13 mouse cellular contexts compared by ENCODE assay signal in the genomic region with DNA sequence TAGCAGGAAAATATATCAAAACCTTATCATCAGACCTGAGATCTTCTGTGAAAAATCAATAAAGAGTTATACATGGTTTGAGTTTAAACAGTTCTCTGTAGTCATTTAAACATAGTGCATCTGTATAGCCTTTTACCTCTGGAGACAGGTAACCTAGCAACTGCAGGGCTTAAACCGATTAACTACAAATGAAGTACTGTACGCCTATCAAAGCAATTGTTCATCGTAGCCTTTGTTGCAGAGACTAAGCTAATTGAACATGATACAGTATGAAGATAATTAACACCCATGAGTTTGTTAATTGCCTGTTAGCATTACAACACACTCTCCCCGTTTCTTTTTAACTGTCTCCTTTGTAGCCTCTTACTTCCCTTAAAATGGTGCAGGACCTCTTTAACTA.
DNase-seq lines count a peak whose midpoint lies in the region; ATAC-seq and TF ChIP-seq lines count a peak whose summit lies in the region.
"Had no signal": no experiment of that assay in that cellular context is flagged by ENCODE, and none has a peak within 500 bp of the region (broad histone marks: within the 10 kb centered on the region; RNA-seq: fewer than 3 reads in every experiment).

No protein-coding gene starts in this region.

- H3K27ac ChIP-seq in intestine, embryonic 15.5 days: no peak overlapping the region
- H3K27ac ChIP-seq in intestine, embryonic 16.5 days (ENCODE audit: low read length): no peak overlapping the region
- H3K27ac ChIP-seq in forebrain, postnatal 0 days (ENCODE audit: low read depth, low read length): peak overlapping the region; percentile 37
- no peak overlapping the region for H3K27ac ChIP-seq in limb, embryonic 13.5 days
- peak overlapping the region; percentile 44; the same call in 1 of the 2 replicates for H3K27ac ChIP-seq in neural tube, embryonic 14.5 days (ENCODE audit: low read depth, low read length)
- H3K27ac ChIP-seq: liver, embryonic 12.5 days; stomach, embryonic 15.5 days had no signal

- no peak overlapping the region for H3K4me3 ChIP-seq in intestine, embryonic 15.5 days (replicated peaks)
- no peak overlapping the region for H3K4me3 ChIP-seq in intestine, embryonic 16.5 days (ENCODE audit: low read length)
- H3K4me3 ChIP-seq in forebrain, postnatal 0 days (ENCODE audit: low read depth, low read length): no peak overlapping the region
- H3K4me3 ChIP-seq in limb, embryonic 13.5 days: no peak overlapping the region
- H3K4me3 ChIP-seq in neural tube, embryonic 14.5 days (ENCODE audit: low read depth, low read length): no peak overlapping the region
- H3K4me3 ChIP-seq: liver, embryonic 12.5 days; stomach, embryonic 15.5 days had no signal

- no peaks in the 10 kb centered on the region for H3K9me3 ChIP-seq in intestine, embryonic 15.5 days
- no peaks in the 10 kb centered on the region for H3K9me3 ChIP-seq in intestine, embryonic 16.5 days (ENCODE audit: control insufficient read depth, low read length)
- H3K9me3 ChIP-seq in forebrain, postnatal 0 days (ENCODE audit: low read length): no peaks in the 10 kb centered on the region
- H3K9me3 ChIP-seq in limb, embryonic 13.5 days: no peaks in the 10 kb centered on the region
- H3K9me3 ChIP-seq in neural tube, embryonic 14.5 days (ENCODE audit: control insufficient read depth, low read length): no peaks in the 10 kb centered on the region
- H3K9me3 ChIP-seq: G1E; liver, embryonic 12.5 days; stomach, embryonic 15.5 days had no signal

- 0 out of 2 replicates have a peak, but pooled peaks cover 2% of the 10 kb centered on the region for H3K4me1 ChIP-seq in intestine, embryonic 15.5 days (replicated peaks)
- H3K4me1 ChIP-seq in intestine, embryonic 16.5 days (ENCODE audit: control insufficient read depth, insufficient read depth, low read length): no peaks in the 10 kb centered on the region
- peaks cover 14% of the 10 kb centered on the region; the same call in 1 of the 2 replicates for H3K4me1 ChIP-seq in forebrain, postnatal 0 days (ENCODE audit: insufficient read depth)
- peaks cover 38% of the 10 kb centered on the region for H3K4me1 ChIP-seq in limb, embryonic 13.5 days
- H3K4me1 ChIP-seq in neural tube, embryonic 14.5 days (ENCODE audit: control insufficient read depth, insufficient read depth, low read length): peaks cover 24% of the 10 kb centered on the region; the same call in 1 of the 2 replicates
- H3K4me1 ChIP-seq: liver, embryonic 12.5 days; stomach, embryonic 15.5 days had no signal

- H3K36me3 ChIP-seq in intestine, embryonic 15.5 days: no peaks in the 10 kb centered on the region
- H3K36me3 ChIP-seq in intestine, embryonic 16.5 days (ENCODE audit: control insufficient read depth, insufficient read depth, low read length): no peaks in the 10 kb centered on the region
- no peaks in the 10 kb centered on the region for H3K36me3 ChIP-seq in forebrain, postnatal 0 days (ENCODE audit: insufficient read depth)
- no peaks in the 10 kb centered on the region for H3K36me3 ChIP-seq in limb, embryonic 13.5 days
- H3K36me3 ChIP-seq in neural tube, embryonic 14.5 days (ENCODE audit: control insufficient read depth, insufficient read depth, low read length): no peaks in the 10 kb centered on the region
- H3K36me3 ChIP-seq: G1E; liver, embryonic 12.5 days; stomach, embryonic 15.5 days had no signal

- no peak for TF ChIP-seq CTCF in forebrain, postnatal 0 days (IDR thresholded peaks at IDR 0.05; ENCODE audit: low read depth)

- WGBS in intestine, embryonic 15.5 days: 55% methylated on average over 4 of the region's 4 CpGs
- WGBS in intestine, embryonic 16.5 days: 54% methylated on average over 4 of the region's 4 CpGs
- 5% methylated on average over 4 of the region's 4 CpGs for WGBS in forebrain, postnatal 0 days
- WGBS in limb, embryonic 13.5 days: 13% methylated on average over 4 of the region's 4 CpGs
- 24% methylated on average over 4 of the region's 4 CpGs for WGBS in neural tube, embryonic 14.5 days

- H3K9ac ChIP-seq in intestine, embryonic 15.5 days: no peak overlapping the region
- no peak overlapping the region for H3K9ac ChIP-seq in intestine, embryonic 16.5 days (ENCODE audit: low read depth, low read length)
- peak overlapping the region; percentile 19; the same call in 1 of the 2 replicates for H3K9ac ChIP-seq in forebrain, postnatal 0 days
- no peak overlapping the region for H3K9ac ChIP-seq in limb, embryonic 13.5 days
- H3K9ac ChIP-seq in neural tube, embryonic 14.5 days (replicated peaks; ENCODE audit: low read depth, low read length): no peak overlapping the region
- H3K9ac ChIP-seq: liver, embryonic 12.5 days; stomach, embryonic 15.5 days had no signal

- DNase-seq in forebrain, postnatal 0 days: peak; percentile 59
- no peak for DNase-seq in cerebellum, adult 11 months
- DNase-seq in c-Kit-positive CD71-positive TER-119-positive erythroid progenitor cells, embryonic 14.5 days (ENCODE audit: low spot score): no peak
- DNase-seq: B cell, adult 2 months; right cerebral cortex, postnatal 25 days had no signal

- ATAC-seq in intestine, embryonic 15.5 days: no peak
- no peak for ATAC-seq in intestine, embryonic 16.5 days
- ATAC-seq in forebrain, postnatal 0 days: peak; percentile 92
- no peak for ATAC-seq in limb, embryonic 13.5 days (ENCODE audit: low FRiP score, low read depth)
- peak; percentile 89 for ATAC-seq in neural tube, embryonic 14.5 days (ENCODE audit: low read depth)
- no peak for ATAC-seq in frontal cortex, adult (ENCODE audit: low TSS enrichment)
- ATAC-seq: liver, embryonic 12.5 days had no signal

- 0 out of 2 replicates have a peak overlapping the region, but pooled peaks have one; percentile 6 for H3K4me2 ChIP-seq in intestine, embryonic 15.5 days (replicated peaks)
- H3K4me2 ChIP-seq in intestine, embryonic 16.5 days (ENCODE audit: low read depth, low read length): no peak overlapping the region
- H3K4me2 ChIP-seq in forebrain, postnatal 0 days (ENCODE audit: low read depth): peak overlapping the region; percentile 40
- H3K4me2 ChIP-seq in limb, embryonic 13.5 days (replicated peaks): peak overlapping the region; percentile 48
- peak overlapping the region; percentile 28; the same call in 1 of the 2 replicates for H3K4me2 ChIP-seq in neural tube, embryonic 14.5 days (ENCODE audit: low read depth, low read length)
- H3K4me2 ChIP-seq: liver, embryonic 12.5 days; stomach, embryonic 15.5 days had no signal

- H3K27me3 ChIP-seq in intestine, embryonic 15.5 days (replicated peaks): no peaks in the 10 kb centered on the region
- H3K27me3 ChIP-seq in intestine, embryonic 16.5 days (replicated peaks; ENCODE audit: control insufficient read depth, insufficient read depth, low read length): no peaks in the 10 kb centered on the region
- H3K27me3 ChIP-seq in forebrain, postnatal 0 days (ENCODE audit: insufficient read depth, low read length): no peaks in the 10 kb centered on the region
- H3K27me3 ChIP-seq in limb, embryonic 13.5 days: no peaks in the 10 kb centered on the region
- H3K27me3 ChIP-seq in neural tube, embryonic 14.5 days (ENCODE audit: control insufficient read depth, insufficient read depth, low read length): no peaks in the 10 kb centered on the region
- H3K27me3 ChIP-seq: liver, embryonic 12.5 days; stomach, embryonic 15.5 days had no signal

Comparison
In these comparisons a context has a peak if more than half of its experiments do, and no peak if none do; other contexts are left out.
1. ATAC-seq: peak in forebrain, postnatal 0 days (single experiment) and neural tube, embryonic 14.5 days (single experiment); none in intestine, embryonic 15.5 days (single experiment), intestine, embryonic 16.5 days (single experiment), limb, embryonic 13.5 days (single experiment) and frontal cortex, adult (single experiment).
2. H3K27ac ChIP-seq: peak in forebrain, postnatal 0 days (single experiment) and neural tube, embryonic 14.5 days (single experiment); none in intestine, embryonic 15.5 days (single experiment), intestine, embryonic 16.5 days (single experiment) and limb, embryonic 13.5 days (single experiment).